Mouse (Mus musculus) CH12.LX (cell line): ENCODE results near the gene Stx5a. TPM values are rescaled to one million over a fixed set of nuclear protein-coding genes. Genes with fewer than 3 reads are reported as not detected.

ENCODE experiments used
- DNase-seq: peaks from one replicate; pipeline ENCODE4 v3.0.0-alpha.2; 2013; ENCODE audit errors: extremely low read depth
- H3K27ac ChIP-seq: 2 replicates; pipeline ENCODE4 v1.5.1; 2012; ENCODE audit warnings: low read depth, mild to moderate bottlenecking, control low read depth, moderate library complexity; ENCODE audit not compliant: insufficient read depth
- H3K27me3 ChIP-seq: replicated peaks from 2 replicates; pipeline ENCODE3; 2012; ENCODE audit warnings: inconsistent platforms
- H3K36me3 ChIP-seq, 2 experiments: replicated peaks in 1 of 2; 2 replicates each; pipeline versions ENCODE3 to v1.6.1; 2012; ENCODE audit warnings: inconsistent platforms in 1 of 2, low read length in 1 of 2, mild to moderate bottlenecking in 1 of 2, mixed read lengths in 1 of 2, moderate library complexity in 1 of 2; ENCODE audit not compliant: control insufficient read depth in 1 of 2, insufficient read depth in 1 of 2
- H3K4me1 ChIP-seq, 2 experiments: 2 replicates each; pipeline ENCODE4 v1.6.1; 2012; ENCODE audit warnings: inconsistent platforms in 1 of 2, moderate library complexity in 1 of 2; ENCODE audit not compliant: insufficient read depth in 2 of 2, control insufficient read depth in 1 of 2
- H3K4me2 ChIP-seq: 2 replicates; pipeline ENCODE4 v1.6.1; 2012; ENCODE audit warnings: low read depth, mild to moderate bottlenecking, control low read depth; ENCODE audit not compliant: poor library complexity, insufficient read depth, severe bottlenecking
- H3K4me3 ChIP-seq, 3 experiments: fragments of 150-350 bp in 1 of 3; sonication (generic) in 1 of 3; replicated peaks in 1 of 3; 2 replicates each; pipeline versions ENCODE3 to v1.5.1; 2011 to 2012; ENCODE audit warnings: low read depth in 2 of 3, low read length in 2 of 3, mild to moderate bottlenecking in 2 of 3, moderate library complexity in 2 of 3, control low read depth in 1 of 3, improper control_type of control experiment in 1 of 3, inconsistent platforms in 1 of 3, mixed read lengths in 1 of 3; ENCODE audit not compliant: poor library complexity in 1 of 3
- H3K79me2 ChIP-seq: replicated peaks from 2 replicates; pipeline ENCODE4 v1.6.1; 2012; ENCODE audit warnings: mild to moderate bottlenecking, moderate library complexity; ENCODE audit not compliant: control insufficient read depth, poor library complexity, insufficient read depth, severe bottlenecking; ENCODE audit errors: extremely low read depth
- H3K9ac ChIP-seq: 2 replicates; pipeline ENCODE4 v1.6.1; 2012; ENCODE audit warnings: low read depth, mild to moderate bottlenecking, control low read depth, moderate library complexity; ENCODE audit not compliant: insufficient read depth
- H3K9me3 ChIP-seq: replicated peaks from 2 replicates; pipeline ENCODE3; 2012; ENCODE audit warnings: low read length, inconsistent platforms, mixed read lengths
- BHLHE40 ChIP-seq: IDR thresholded peaks from 2 replicates; pipeline ENCODE4 v1.6.1; 2011; ENCODE audit warnings: mild to moderate bottlenecking, low read depth, low read length, improper control_type of control experiment
- CHD1 ChIP-seq: IDR thresholded peaks from 2 replicates; pipeline ENCODE4 v1.6.1; 2012; ENCODE audit warnings: low read depth, low read length, improper control_type of control experiment, inconsistent platforms
- CHD2 ChIP-seq: IDR thresholded peaks from 2 replicates; pipeline ENCODE4 v1.6.1; 2011; ENCODE audit warnings: low read length, improper control_type of control experiment
- CTCF ChIP-seq, 2 experiments: IDR thresholded peaks in 1 of 2; conservative IDR thresholded peaks in 1 of 2; 2 replicates each; pipeline ENCODE4 v1.5.1; 2011 to 2012; ENCODE audit warnings: low read depth in 2 of 2, low read length in 2 of 2, improper control_type of control experiment in 1 of 2, inconsistent platforms in 1 of 2, mild to moderate bottlenecking in 1 of 2, moderate library complexity in 1 of 2
- E2F4 ChIP-seq: IDR thresholded peaks from 2 replicates; pipeline ENCODE4 v1.6.1; 2011; ENCODE audit warnings: low read depth, low read length, improper control_type of control experiment; ENCODE audit not compliant: insufficient replicate concordance
- ELF1 ChIP-seq: IDR thresholded peaks from 2 replicates; pipeline ENCODE4 v1.6.1; 2014; ENCODE audit warnings: low read depth, mild to moderate bottlenecking, inconsistent platforms, low read length, improper control_type of control experiment
- EP300 ChIP-seq: IDR thresholded peaks from 2 replicates; pipeline ENCODE4 v1.6.1; 2011; ENCODE audit warnings: low read length, improper control_type of control experiment
- ETS1 ChIP-seq: conservative IDR thresholded peaks from 2 replicates; pipeline ENCODE4 v1.6.1; 2012; ENCODE audit warnings: low read depth, mild to moderate bottlenecking, inconsistent platforms, low read length, improper control_type of control experiment, moderate library complexity
- GABPA ChIP-seq: IDR thresholded peaks from 2 replicates; pipeline ENCODE4 v1.6.1; 2012; ENCODE audit warnings: low read depth, low read length, improper control_type of control experiment, inconsistent platforms; ENCODE audit not compliant: insufficient replicate concordance
- HCFC1 ChIP-seq: IDR thresholded peaks from 2 replicates; pipeline ENCODE4 v1.6.1; 2012; ENCODE audit warnings: low read depth, mild to moderate bottlenecking, inconsistent platforms, low read length, improper control_type of control experiment
- IRF4 ChIP-seq: IDR thresholded peaks from 2 replicates; pipeline ENCODE4 v1.6.1; 2014; ENCODE audit warnings: low read depth, mild to moderate bottlenecking, inconsistent platforms, low read length, improper control_type of control experiment
- JUN ChIP-seq: IDR thresholded peaks from 2 replicates; pipeline ENCODE4 v1.6.1; 2011; ENCODE audit warnings: low read depth, mild to moderate bottlenecking, low read length, improper control_type of control experiment, moderate library complexity; ENCODE audit not compliant: insufficient read depth
- JUND ChIP-seq: conservative IDR thresholded peaks from 2 replicates; pipeline ENCODE4 v1.6.1; 2011; ENCODE audit warnings: low read depth, low read length, improper control_type of control experiment
- KAT2A ChIP-seq: IDR thresholded peaks from 2 replicates; pipeline ENCODE4 v1.6.1; 2012; ENCODE audit warnings: low read length, improper control_type of control experiment, inconsistent platforms; ENCODE audit not compliant: insufficient replicate concordance
- MAFK ChIP-seq: IDR thresholded peaks from 2 replicates; pipeline ENCODE4 v1.6.1; 2011; ENCODE audit warnings: low read length, improper control_type of control experiment; ENCODE audit not compliant: insufficient replicate concordance
- MAX ChIP-seq: IDR thresholded peaks from 2 replicates; pipeline ENCODE4 v1.6.1; 2011; ENCODE audit warnings: low read length, improper control_type of control experiment
- MAZ ChIP-seq: IDR thresholded peaks from 2 replicates; pipeline ENCODE4 v1.6.1; 2012; ENCODE audit warnings: low read depth, mild to moderate bottlenecking, inconsistent platforms, low read length, improper control_type of control experiment, moderate library complexity
- MEF2A ChIP-seq: IDR thresholded peaks from 2 replicates; pipeline ENCODE4 v1.6.1; 2014; ENCODE audit warnings: low read depth, mild to moderate bottlenecking, inconsistent platforms, low read length, improper control_type of control experiment, borderline replicate concordance
- MXI1 ChIP-seq: IDR thresholded peaks from 2 replicates; pipeline ENCODE4 v1.6.1; 2011; ENCODE audit warnings: mild to moderate bottlenecking, low read depth, low read length, improper control_type of control experiment
- MYC ChIP-seq: IDR thresholded peaks from 2 replicates; pipeline ENCODE4 v1.6.1; 2011; ENCODE audit warnings: low read depth, mild to moderate bottlenecking, improper control_type of control experiment, low read length
- NELFE ChIP-seq: IDR thresholded peaks from 2 replicates; pipeline ENCODE4 v1.6.1; 2011; ENCODE audit warnings: low read depth, low read length, improper control_type of control experiment
- NRF1 ChIP-seq: IDR thresholded peaks from 2 replicates; pipeline ENCODE4 v1.6.1; 2014; ENCODE audit warnings: low read depth, mild to moderate bottlenecking, inconsistent platforms, low read length, improper control_type of control experiment, moderate library complexity
- PAX5 ChIP-seq: IDR thresholded peaks from 2 replicates; pipeline ENCODE4 v1.6.1; 2012; ENCODE audit warnings: low read length, inconsistent platforms, mixed read lengths
- POLR2A ChIP-seq: IDR thresholded peaks from 2 replicates; pipeline ENCODE4 v1.6.1; 2011; ENCODE audit warnings: low read depth, mild to moderate bottlenecking, improper control_type of control experiment, low read length
- POLR2AphosphoS2 ChIP-seq: IDR thresholded peaks from 2 replicates; pipeline ENCODE4 v1.6.1; 2011; ENCODE audit warnings: low read depth, low read length, improper control_type of control experiment
- RAD21 ChIP-seq: IDR thresholded peaks from 2 replicates; pipeline ENCODE4 v1.6.1; 2011; ENCODE audit warnings: low read depth, mild to moderate bottlenecking, low read length, improper control_type of control experiment, moderate library complexity
- RCOR1 ChIP-seq: conservative IDR thresholded peaks from 2 replicates; pipeline ENCODE4 v1.6.1; 2012; ENCODE audit warnings: low read depth, mild to moderate bottlenecking, inconsistent platforms, low read length, improper control_type of control experiment
- SIN3A ChIP-seq: IDR thresholded peaks from 2 replicates; pipeline ENCODE4 v1.6.1; 2012; ENCODE audit warnings: low read length, improper control_type of control experiment, inconsistent platforms
- SMC3 ChIP-seq: IDR thresholded peaks from 2 replicates; pipeline ENCODE4 v1.6.1; 2011; ENCODE audit warnings: low read depth, low read length, improper control_type of control experiment
- TBP ChIP-seq: conservative IDR thresholded peaks from 2 replicates; pipeline ENCODE4 v1.6.1; 2011; ENCODE audit warnings: low read depth, low read length, improper control_type of control experiment
- TCF12 ChIP-seq: IDR thresholded peaks from 2 replicates; pipeline ENCODE4 v1.6.1; 2014; ENCODE audit warnings: low read depth, mild to moderate bottlenecking, inconsistent platforms, low read length, improper control_type of control experiment
- UBTF ChIP-seq: IDR thresholded peaks from 2 replicates; pipeline ENCODE4 v1.6.1; 2012; ENCODE audit warnings: low read depth, mild to moderate bottlenecking, inconsistent platforms, low read length, improper control_type of control experiment, moderate library complexity
- USF1 ChIP-seq: IDR thresholded peaks from 2 replicates; pipeline ENCODE4 v1.6.1; 2014; ENCODE audit warnings: low read depth, mild to moderate bottlenecking, inconsistent platforms, low read length, improper control_type of control experiment
- USF2 ChIP-seq: conservative IDR thresholded peaks from 2 replicates; pipeline ENCODE4 v1.6.1; 2011; ENCODE audit warnings: low read depth, low read length, improper control_type of control experiment
- ZC3H11A ChIP-seq: IDR thresholded peaks from 2 replicates; pipeline ENCODE4 v1.6.1; 2012; ENCODE audit warnings: low read depth, mild to moderate bottlenecking, inconsistent platforms, low read length, improper control_type of control experiment
- ZKSCAN1 ChIP-seq: IDR thresholded peaks from 2 replicates; pipeline ENCODE4 v1.6.1; 2012; ENCODE audit warnings: low read depth, inconsistent platforms, low read length, improper control_type of control experiment, borderline replicate concordance
- ZMIZ1 ChIP-seq: IDR thresholded peaks from 2 replicates; pipeline ENCODE4 v1.6.1; 2012; ENCODE audit warnings: low read depth, mild to moderate bottlenecking, inconsistent platforms, low read length, improper control_type of control experiment
- ZNF384 ChIP-seq: IDR thresholded peaks from 2 replicates; pipeline ENCODE4 v1.6.1; 2012; ENCODE audit warnings: low read depth, low read length, improper control_type of control experiment, inconsistent platforms
- dilution Hi-C: fragments of 300-500 bp; cut with MboI; formaldehyde crosslinking; loops from 2 replicates; pipeline ENCODE4 v1.14.3; 2020; ENCODE audit warnings: low sequenced_read_pairs; ENCODE audit not compliant: extremely low pct_unique_long_range_greater_than_20kb, extremely low pct_ligation_motif_present
- in situ Hi-C: fragments of 300-500 bp; cut with MboI; formaldehyde crosslinking; loops from 3 replicates; pipeline ENCODE4 v1.14.3; 2019; ENCODE audit warnings: low sequenced_read_pairs, low pct_ligation_motif_present, low pct_unique_long_range_greater_than_20kb, mixed read lengths
- polyA plus RNA-seq: library from polyadenylated mRNA; unstranded; fragments of >175 nt; gene quantifications from 2 replicates; pipeline ENCODE4 v1.2.1, GENCODE M21; 2012; ENCODE audit warnings: low read depth; ENCODE audit not compliant: insufficient read length
- total RNA-seq, 2 experiments: library from RNA; depleted of rRNA; stranded (reverse); fragments of 300-350 nt in 1 of 2; fragments of >200 nt in 1 of 2; gene quantifications; 2 replicates each; pipeline ENCODE4 v1.2.3; 2012 to 2014

Gene Stx5a
- total and polyA plus RNA-seq, 3 experiments: 35.2 to 49.1 (median 48.1) TPM

DNA sequence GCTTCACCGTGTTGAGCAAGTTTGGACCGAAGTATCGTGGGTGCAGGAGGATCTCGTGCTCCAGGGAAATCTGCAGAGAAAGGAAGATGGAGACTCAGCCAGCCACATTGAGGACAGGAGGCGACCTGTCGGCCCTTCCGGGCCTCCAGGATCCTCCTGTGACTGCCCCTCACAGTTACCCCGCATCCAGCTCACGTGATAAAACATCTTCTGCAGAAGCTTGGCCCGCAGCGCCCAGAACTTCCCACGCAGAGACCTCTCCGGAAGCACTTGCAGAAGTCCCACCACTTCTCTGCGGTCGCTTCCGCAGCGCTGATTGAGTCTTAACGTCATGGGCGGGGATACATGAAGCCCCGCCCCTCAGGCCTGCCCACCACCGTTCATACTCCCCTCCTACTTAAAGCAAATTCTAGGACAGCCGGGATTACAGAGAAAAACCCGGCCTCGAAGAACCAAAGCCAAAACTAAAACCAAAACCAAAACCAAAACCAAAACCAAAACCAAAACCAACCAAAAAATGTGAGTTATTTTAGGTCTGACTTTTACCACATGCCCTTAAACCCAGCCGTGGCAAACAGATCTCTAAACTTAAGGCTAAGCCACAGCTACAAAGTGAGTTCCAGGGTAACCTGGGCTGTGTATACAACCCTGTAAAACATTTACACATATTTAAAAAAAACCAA is 57.2 kb downstream of the Stx5a start, which contains the start of gene Polr2g:
Gene Polr2g, minus strand, starts transcription at position 314 of the 683 bp plus-strand sequence.
- Histone ChIP-seq H3K27me3 (no peaks in the 10 kb centered on the region), H3K79me2 (peaks cover 31% of the 10 kb centered on the region), H3K4me1 (peaks cover 5 to 21% of the 10 kb centered on the region in 2 experiments; a peak in 3 of 4 replicates), H3K9ac (peak within 1 kb of the TSS; percentile 79), H3K4me2 (peak within 1 kb of the TSS; percentile 84), H3K27ac (peak within 1 kb of the TSS; percentile 59), H3K4me3 (peak within 1 kb of the TSS; percentile 80 to 93 (median 89)), H3K36me3 (peaks cover 18 to 30% of the 10 kb centered on the region in 2 experiments), H3K9me3 (peaks cover 10% of the 10 kb centered on the region)
- TF ChIP-seq BHLHE40: peak; percentile 83
- TF ChIP-seq JUN: no peak
- no peak for TF ChIP-seq MAFK
- TF ChIP-seq POLR2AphosphoS2: peak; percentile 75; the same call in 1 of the 2 replicates
- peak; percentile 21; the same call in 1 of the 2 replicates for TF ChIP-seq EP300
- peak; percentile 97 for TF ChIP-seq TBP
- no peak for TF ChIP-seq ZC3H11A
- TF ChIP-seq KAT2A: peak; percentile 66; the same call in 1 of the 2 replicates
- no peak for TF ChIP-seq SMC3
- peak; percentile 88 for TF ChIP-seq ELF1
- TF ChIP-seq GABPA: no peak
- no peak for TF ChIP-seq CHD1
- TF ChIP-seq ZNF384: no peak
- peak; percentile 99 for TF ChIP-seq ETS1
- no peak for TF ChIP-seq RCOR1
- TF ChIP-seq NELFE: peak; percentile 90
- TF ChIP-seq E2F4: no peak; the same call in 1 of the 2 replicates
- peak; percentile 93 for TF ChIP-seq MEF2A
- TF ChIP-seq USF2: 0 out of 2 replicates have a peak, but pooled peaks have one; percentile 8
- TF ChIP-seq ZKSCAN1: no peak
- TF ChIP-seq PAX5: no peak
- peak; percentile 52; the same call in 1 of the 2 replicates for TF ChIP-seq MYC
- peak; percentile 95 for TF ChIP-seq POLR2A
- no peak for TF ChIP-seq CTCF (conservative IDR thresholded peaks at IDR 0.05 in 1 of 2, IDR thresholded peaks at IDR 0.05 in 1 of 2; ENCODE audit: low read depth in 2 of 2, low read length in 2 of 2)
- peak; percentile 30 for TF ChIP-seq USF1
- peak; percentile 81 for TF ChIP-seq HCFC1
- TF ChIP-seq SIN3A: peak; percentile 94
- TF ChIP-seq TCF12: peak; percentile 96
- peak; percentile 65; the same call in 1 of the 2 replicates for TF ChIP-seq CHD2
- peak; percentile 80 for TF ChIP-seq IRF4
- TF ChIP-seq MAZ: no peak
- TF ChIP-seq UBTF: no peak
- 0 out of 2 replicates have a peak, but pooled peaks have one; percentile 6 for TF ChIP-seq JUND
- TF ChIP-seq ZMIZ1: peak; percentile 72; the same call in 1 of the 2 replicates
- TF ChIP-seq NRF1: 0 out of 2 replicates have a peak, but pooled peaks have one; percentile 38
- TF ChIP-seq MAX: peak; percentile 77
- no peak for TF ChIP-seq RAD21
- TF ChIP-seq MXI1: peak; percentile 79
- dilution Hi-C loops: no loop called here
- in situ Hi-C loops: no loop called here
- DNase-seq: peak; percentile 95
